Mouse (Mus musculus): Measurements from ENCODE around the gene Sez6l.

DNA sequence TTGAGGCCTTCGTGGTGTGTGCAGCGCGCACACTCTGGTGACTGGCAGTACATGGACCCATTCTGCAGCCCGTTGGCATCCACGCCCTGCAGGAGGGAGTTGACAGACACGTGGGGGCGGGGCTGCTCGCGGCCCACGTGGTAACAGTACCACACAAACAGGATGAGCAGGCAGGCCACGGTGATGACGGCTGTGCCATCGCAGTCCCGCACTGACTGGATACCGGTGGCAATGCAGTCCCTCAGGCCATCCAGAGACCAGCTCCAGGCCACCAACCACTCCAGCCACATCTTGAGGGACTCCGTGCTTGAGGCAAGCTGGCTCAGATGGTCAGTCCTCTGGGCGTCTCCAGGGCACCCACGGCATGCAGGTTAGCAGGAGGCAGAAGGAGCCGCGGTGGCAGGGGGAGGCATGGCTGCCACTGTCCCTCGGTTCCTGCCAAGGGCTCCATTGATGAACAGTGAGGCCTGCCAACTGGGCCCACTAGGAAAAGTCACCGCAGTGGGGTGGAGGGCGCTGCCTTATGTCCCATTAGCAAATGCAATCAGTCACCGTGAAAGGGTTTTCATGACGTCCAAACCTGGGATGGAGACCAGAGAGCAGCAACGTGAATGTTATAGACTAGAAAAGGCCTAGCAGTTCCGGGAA lies 185.2 kb downstream of the Sez6l start:
- TF ChIP-seq CTCF (conservative IDR thresholded peaks at IDR 0.05; ENCODE audit: insufficient read depth, insufficient read length, low read depth, low read length) (no peak), POLR2A (IDR thresholded peaks at IDR 0.05; ENCODE audit: low read depth, low read length) (no peak)

Data from kidney, adult 2 months (tissue).